Mouse (Mus musculus): ENCODE measurements around the gene Ift81. TPM values are rescaled to one million over a fixed set of nuclear protein-coding genes. Genes with fewer than 3 reads are reported as not detected.

Gene Ift81
- polyA plus RNA-seq, 1 experiment from 2014 or later: 50.5 TPM

- Histone ChIP-seq H3K9ac (ENCODE audit: low read length) (no peak overlapping the region), H3K27ac (ENCODE audit: low read depth, low read length) (no peak overlapping the region), H3K36me3 (ENCODE audit: control insufficient read depth, insufficient read depth, low read length) (no peaks in the 10 kb centered on the region), H3K4me2 (no peak overlapping the region), H3K4me3 (ENCODE audit: low read depth, low read length) (no peak overlapping the region), H3K4me1 (ENCODE audit: control insufficient read depth, insufficient read depth, low read length) (0 out of 2 replicates have a peak, but pooled peaks cover 1% of the 10 kb centered on the region), H3K9me3 (ENCODE audit: control insufficient read depth, low read length) (no peaks in the 10 kb centered on the region), H3K27me3 (ENCODE audit: control insufficient read depth, insufficient read depth, low read length) (no peaks in the 10 kb centered on the region)
- WGBS: 79% methylated on average over 9 of the region's 9 CpGs
- ATAC-seq (ENCODE audit: low FRiP score) (no peak), DNase-seq (ENCODE audit: low spot score, missing footprints) (no peak)
Measured at GRCm38 (mm10) chr5:122619686-122620296, 5.5 kb upstream of the Ift81 start.

GRCm38 (mm10) chr5:122617718-122618117 lies 3.4 kb upstream of the Ift81 start:
- Histone ChIP-seq H3K4me3 (ENCODE audit: low read depth, low read length) (no peak overlapping the region), H3K27ac (ENCODE audit: low read depth, low read length) (no peak overlapping the region), H3K36me3 (ENCODE audit: control insufficient read depth, insufficient read depth, low read length) (no peaks in the 10 kb centered on the region), H3K4me2 (no peak overlapping the region), H3K27me3 (ENCODE audit: control insufficient read depth, insufficient read depth, low read length) (no peaks in the 10 kb centered on the region), H3K9me3 (ENCODE audit: control insufficient read depth, low read length) (no peaks in the 10 kb centered on the region), H3K9ac (ENCODE audit: low read length) (no peak overlapping the region), H3K4me1 (ENCODE audit: control insufficient read depth, insufficient read depth, low read length) (peaks cover 7% of the 10 kb centered on the region)
- WGBS: 78% methylated on average over 5 of the region's 5 CpGs
- DNase-seq (ENCODE audit: low spot score, missing footprints): no peak
- ATAC-seq (ENCODE audit: low FRiP score): no peak

- H3K4me2 ChIP-seq: no peak overlapping the region
- no peak overlapping the region for H3K9ac ChIP-seq (ENCODE audit: low read length)
- DNase-seq (ENCODE audit: low spot score, missing footprints) (no peak), ATAC-seq (ENCODE audit: low FRiP score) (no peak)
- no peak overlapping the region for H3K4me3 ChIP-seq (ENCODE audit: low read depth, low read length)
- H3K27ac ChIP-seq (ENCODE audit: low read depth, low read length): no peak overlapping the region
- no peaks in the 10 kb centered on the region for H3K27me3 ChIP-seq (ENCODE audit: control insufficient read depth, insufficient read depth, low read length)
- WGBS: 80% methylated on average over 5 of the region's 5 CpGs
- peaks cover 5% of the 10 kb centered on the region; the same call in 1 of the 2 replicates for H3K36me3 ChIP-seq (ENCODE audit: control insufficient read depth, insufficient read depth, low read length)
- H3K9me3 ChIP-seq (ENCODE audit: control insufficient read depth, low read length): no peaks in the 10 kb centered on the region
- peaks cover 7% of the 10 kb centered on the region for H3K4me1 ChIP-seq (ENCODE audit: control insufficient read depth, insufficient read depth, low read length)
Measured at GRCm38 (mm10) chr5:122611651-122612050, 2.7 kb downstream of the Ift81 start.

- Histone ChIP-seq H3K4me3 (ENCODE audit: low read depth, low read length) (no peak overlapping the region), H3K4me2 (no peak overlapping the region), H3K27me3 (ENCODE audit: control insufficient read depth, insufficient read depth, low read length) (no peaks in the 10 kb centered on the region), H3K27ac (ENCODE audit: low read depth, low read length) (no peak overlapping the region), H3K9ac (ENCODE audit: low read length) (no peak overlapping the region), H3K36me3 (ENCODE audit: control insufficient read depth, insufficient read depth, low read length) (peaks cover 18% of the 10 kb centered on the region), H3K9me3 (ENCODE audit: control insufficient read depth, low read length) (no peaks in the 10 kb centered on the region), H3K4me1 (ENCODE audit: control insufficient read depth, insufficient read depth, low read length) (no peaks in the 10 kb centered on the region)
- DNase-seq (ENCODE audit: low spot score, missing footprints) (no peak), ATAC-seq (ENCODE audit: low FRiP score) (no peak)
- 79% methylated on average over 2 of the region's 2 CpGs for WGBS
Measured at GRCm38 (mm10) chr5:122604894-122605293, 9.4 kb downstream of the Ift81 start.

- no peak overlapping the region for H3K9ac ChIP-seq (ENCODE audit: low read length)
- DNase-seq (ENCODE audit: low spot score, missing footprints) (no peak), ATAC-seq (ENCODE audit: low FRiP score) (no peak)
- peaks cover 27% of the 10 kb centered on the region for H3K36me3 ChIP-seq (ENCODE audit: control insufficient read depth, insufficient read depth, low read length)
- H3K4me3 ChIP-seq (ENCODE audit: low read depth, low read length): no peak overlapping the region
- H3K4me1 ChIP-seq (ENCODE audit: control insufficient read depth, insufficient read depth, low read length): no peaks in the 10 kb centered on the region
- H3K27me3 ChIP-seq (ENCODE audit: control insufficient read depth, insufficient read depth, low read length): no peaks in the 10 kb centered on the region
- H3K9me3 ChIP-seq (ENCODE audit: control insufficient read depth, low read length): no peaks in the 10 kb centered on the region
- H3K27ac ChIP-seq (ENCODE audit: low read depth, low read length): no peak overlapping the region
- 85% methylated on average over 11 of the region's 11 CpGs for WGBS
- H3K4me2 ChIP-seq: no peak overlapping the region
Measured at GRCm38 (mm10) chr5:122602233-122602632, 12.1 kb downstream of the Ift81 start.

- no peak for DNase-seq (ENCODE audit: low spot score, missing footprints)
- WGBS: 90% methylated on average over 4 of the region's 4 CpGs
- H3K9ac ChIP-seq (ENCODE audit: low read length): no peak overlapping the region
- H3K4me2 ChIP-seq: no peak overlapping the region
- H3K27ac ChIP-seq (ENCODE audit: low read depth, low read length): no peak overlapping the region
- no peak overlapping the region for H3K4me3 ChIP-seq (ENCODE audit: low read depth, low read length)
- H3K36me3 ChIP-seq (ENCODE audit: control insufficient read depth, insufficient read depth, low read length): peaks cover 19% of the 10 kb centered on the region
- no peaks in the 10 kb centered on the region for H3K27me3 ChIP-seq (ENCODE audit: control insufficient read depth, insufficient read depth, low read length)
- H3K4me1 ChIP-seq (ENCODE audit: control insufficient read depth, insufficient read depth, low read length): no peaks in the 10 kb centered on the region
- no peak for ATAC-seq (ENCODE audit: low FRiP score)
- H3K9me3 ChIP-seq (ENCODE audit: control insufficient read depth, low read length): no peaks in the 10 kb centered on the region
Measured at GRCm38 (mm10) chr5:122595470-122595869, 18.8 kb downstream of the Ift81 start.

- H3K4me2 ChIP-seq: no peak overlapping the region
- no peak overlapping the region for H3K9ac ChIP-seq (ENCODE audit: low read length)
- no peaks in the 10 kb centered on the region for H3K9me3 ChIP-seq (ENCODE audit: control insufficient read depth, low read length)
- no peaks in the 10 kb centered on the region for H3K4me1 ChIP-seq (ENCODE audit: control insufficient read depth, insufficient read depth, low read length)
- H3K36me3 ChIP-seq (ENCODE audit: control insufficient read depth, insufficient read depth, low read length): peaks cover 14% of the 10 kb centered on the region
- no peak overlapping the region for H3K4me3 ChIP-seq (ENCODE audit: low read depth, low read length)
- 86% methylated on average over 4 of the region's 4 CpGs for WGBS
- DNase-seq (ENCODE audit: low spot score, missing footprints): no peak
- ATAC-seq (ENCODE audit: low FRiP score): no peak
- no peaks in the 10 kb centered on the region for H3K27me3 ChIP-seq (ENCODE audit: control insufficient read depth, insufficient read depth, low read length)
- H3K27ac ChIP-seq (ENCODE audit: low read depth, low read length): no peak overlapping the region
Measured at GRCm38 (mm10) chr5:122589891-122590290, 24.4 kb downstream of the Ift81 start.

- ATAC-seq (ENCODE audit: low FRiP score) (no peak), DNase-seq (ENCODE audit: low spot score, missing footprints) (no peak)
- Histone ChIP-seq H3K36me3 (ENCODE audit: control insufficient read depth, insufficient read depth, low read length) (peaks cover 8% of the 10 kb centered on the region), H3K4me2 (no peak overlapping the region), H3K9ac (ENCODE audit: low read length) (no peak overlapping the region), H3K4me3 (ENCODE audit: low read depth, low read length) (no peak overlapping the region), H3K4me1 (ENCODE audit: control insufficient read depth, insufficient read depth, low read length) (no peaks in the 10 kb centered on the region), H3K9me3 (ENCODE audit: control insufficient read depth, low read length) (no peaks in the 10 kb centered on the region), H3K27ac (ENCODE audit: low read depth, low read length) (no peak overlapping the region), H3K27me3 (ENCODE audit: control insufficient read depth, insufficient read depth, low read length) (no peaks in the 10 kb centered on the region)
- 82% methylated on average over 9 of the region's 9 CpGs for whole genome bisulfite sequencing
Measured at GRCm38 (mm10) chr5:122585546-122585945, 28.8 kb downstream of the Ift81 start.

- no peak for ATAC-seq (ENCODE audit: low FRiP score)
- no peaks in the 10 kb centered on the region for H3K9me3 ChIP-seq (ENCODE audit: control insufficient read depth, low read length)
- no peak overlapping the region for H3K4me3 ChIP-seq (ENCODE audit: low read depth, low read length)
- H3K27ac ChIP-seq (ENCODE audit: low read depth, low read length): no peak overlapping the region
- 94% methylated on average over 5 of the region's 5 CpGs for WGBS
- peaks cover 12% of the 10 kb centered on the region for H3K36me3 ChIP-seq (ENCODE audit: control insufficient read depth, insufficient read depth, low read length)
- no peaks in the 10 kb centered on the region for H3K27me3 ChIP-seq (ENCODE audit: control insufficient read depth, insufficient read depth, low read length)
- no peak overlapping the region for H3K4me2 ChIP-seq
- DNase-seq (ENCODE audit: low spot score, missing footprints): no peak
- H3K9ac ChIP-seq (ENCODE audit: low read length): no peak overlapping the region
- no peaks in the 10 kb centered on the region for H3K4me1 ChIP-seq (ENCODE audit: control insufficient read depth, insufficient read depth, low read length)
Measured at GRCm38 (mm10) chr5:122584093-122584492, 30.2 kb downstream of the Ift81 start.

Measured in midbrain, embryonic 11.5 days (tissue).